Mouse (Mus musculus): Measurements from ENCODE around the gene Timm8b.

- TF ChIP-seq CTCF (IDR thresholded peaks at IDR 0.05; ENCODE audit: extremely low read depth, insufficient read length, insufficient replicate concordance, low read depth, low read length) (no peak), POLR2A (IDR thresholded peaks at IDR 0.05; ENCODE audit: low read depth, low read length) (no peak)
These were observed at the start of gene Timm8b, which contains the start of gene Sdhd for GRCm38 (mm10) chr9:50603189-50603997.

Measured in small intestine, adult 2 months (tissue).